Mouse (Mus musculus) testis, adult 2 months (tissue): ENCODE results near the gene Gm20388.

Experiments
- CTCF ChIP-seq: fragments of 200-500 bp; IDR thresholded peaks from 2 replicates; pipeline ENCODE4 v1.5.1; 2012; ENCODE audit warnings: low read depth, mild to moderate bottlenecking, inconsistent platforms, low read length, moderate library complexity; ENCODE audit not compliant: control insufficient read depth, insufficient read depth, insufficient replicate concordance
- POLR2A ChIP-seq: fragments of 200-500 bp; IDR thresholded peaks from 2 replicates; pipeline ENCODE4 v1.6.1; 2012; ENCODE audit warnings: low read depth, mild to moderate bottlenecking, inconsistent platforms, low read length, moderate library complexity; ENCODE audit not compliant: control insufficient read depth

- no peak for TF ChIP-seq CTCF
- TF ChIP-seq POLR2A = no peak
Measured at GRCm38 (mm10) chr8:122322126-122322525, 2411.5 kb downstream of the Gm20388 start.
